Mouse (Mus musculus) E14TG2a.4 (cell line): ENCODE results near the gene Dqx1.
A peak's percentile ranks its signal among the peaks of the same experiment; 100 is the strongest.

Source experiments
- H3K27me3 ChIP-seq: 2 replicates; pipeline ENCODE4 v1.6.1; 2014; ENCODE audit warnings: low read length, control low read depth; ENCODE audit not compliant: insufficient read depth
- H3K36me3 ChIP-seq: 2 replicates; pipeline ENCODE4 v1.6.1; 2014; ENCODE audit warnings: low read length, control low read depth; ENCODE audit not compliant: insufficient read depth
- H3K4me1 ChIP-seq: replicated peaks from 2 replicates; pipeline ENCODE4 v1.6.1; 2014; ENCODE audit warnings: low read depth, low read length, control low read depth
- H3K4me3 ChIP-seq: replicated peaks from 2 replicates; pipeline ENCODE4 v1.5.1; 2014; ENCODE audit warnings: mild to moderate bottlenecking, low read length
- H3K9me3 ChIP-seq: 2 replicates; pipeline ENCODE4 v1.6.1; 2014; ENCODE audit warnings: low read length, control low read depth
- CTCF ChIP-seq: conservative IDR thresholded peaks from 2 replicates; pipeline ENCODE4 v1.5.1; 2014; ENCODE audit warnings: low read length
- NANOG ChIP-seq: IDR thresholded peaks from 2 replicates; pipeline ENCODE4 v1.6.1; 2014; ENCODE audit warnings: borderline replicate concordance, low read length, mixed read lengths
- POU5F1 ChIP-seq: IDR thresholded peaks from 2 replicates; pipeline ENCODE4 v1.6.1; 2014; ENCODE audit warnings: low read length, borderline replicate concordance

The Dqx1 gene

GRCm38 (mm10) chr6:83084477-83084876, 26.8 kb downstream of the Dqx1 start:
- Histone ChIP-seq H3K36me3 (peaks cover 32% of the 10 kb centered on the region), H3K9me3 (no peaks in the 10 kb centered on the region), H3K4me1 (peaks cover 32% of the 10 kb centered on the region), H3K27me3 (peaks cover 68% of the 10 kb centered on the region), H3K4me3 (no peak overlapping the region)
- TF ChIP-seq POU5F1 (no peak), NANOG (no peak), CTCF (no peak)

GRCm38 (mm10) chr6:83086121-83087035, 28.7 kb downstream of the Dqx1 start, which contains the start of gene Lbx2:
Gene Lbx2 (plus strand): TSS chr6:83086367.
- Histone ChIP-seq H3K4me1 (peaks cover 30% of the 10 kb centered on the region), H3K4me3 (peak within 1 kb of the TSS; percentile 62), H3K9me3 (no peaks in the 10 kb centered on the region), H3K27me3 (peaks cover 82% of the 10 kb centered on the region), H3K36me3 (peaks cover 13% of the 10 kb centered on the region)
- TF ChIP-seq NANOG (no peak), CTCF (no peak), POU5F1 (no peak)

- H3K9me3 ChIP-seq = no peaks in the 10 kb centered on the region
- H3K36me3 ChIP-seq = peaks cover 6% of the 10 kb centered on the region
- peak overlapping the region; percentile 62 for H3K4me3 ChIP-seq
- peaks cover 89% of the 10 kb centered on the region for H3K27me3 ChIP-seq
- H3K4me1 ChIP-seq = peaks cover 30% of the 10 kb centered on the region
- TF ChIP-seq CTCF = no peak
- no peak for TF ChIP-seq POU5F1
- no peak for TF ChIP-seq NANOG
Observed at GRCm38 (mm10) chr6:83087205-83087925, 29.7 kb downstream of the Dqx1 start.

- TF ChIP-seq POU5F1 (no peak), CTCF (no peak), NANOG (no peak)
- H3K4me1 ChIP-seq = peaks cover 30% of the 10 kb centered on the region
- H3K9me3 ChIP-seq = no peaks in the 10 kb centered on the region
- H3K4me3 ChIP-seq = peak overlapping the region; percentile 62
- peaks cover 90% of the 10 kb centered on the region for H3K27me3 ChIP-seq
- H3K36me3 ChIP-seq = peaks cover 1% of the 10 kb centered on the region; the same call in 1 of the 2 replicates
Observed at GRCm38 (mm10) chr6:83087926-83088260, 30.2 kb downstream of the Dqx1 start.

- Histone ChIP-seq H3K36me3 (no peaks in the 10 kb centered on the region), H3K27me3 (peaks cover 64% of the 10 kb centered on the region), H3K9me3 (0 out of 2 replicates have a peak, but pooled peaks cover 4% of the 10 kb centered on the region), H3K4me1 (peaks cover 14% of the 10 kb centered on the region), H3K4me3 (no peak overlapping the region)
- TF ChIP-seq CTCF = no peak
- no peak for TF ChIP-seq POU5F1
- no peak for TF ChIP-seq NANOG
Observed at GRCm38 (mm10) chr6:83092416-83093127, 34.9 kb downstream of the Dqx1 start.

- H3K27me3 ChIP-seq = peaks cover 53% of the 10 kb centered on the region
- H3K36me3 ChIP-seq = no peaks in the 10 kb centered on the region
- TF ChIP-seq CTCF (no peak), POU5F1 (no peak), NANOG (no peak)
- 0 out of 2 replicates have a peak, but pooled peaks cover 4% of the 10 kb centered on the region for H3K9me3 ChIP-seq
- H3K4me1 ChIP-seq = peaks cover 5% of the 10 kb centered on the region; the same call in 1 of the 2 replicates
- no peak overlapping the region for H3K4me3 ChIP-seq
Observed at GRCm38 (mm10) chr6:83095968-83096367, 38.3 kb downstream of the Dqx1 start.

GRCm38 (mm10) chr6:83098411-83098810, 40.8 kb downstream of the Dqx1 start:
- peaks cover 55% of the 10 kb centered on the region for H3K27me3 ChIP-seq
- no peak for TF ChIP-seq CTCF
- no peak for TF ChIP-seq POU5F1
- 0 out of 2 replicates have a peak, but pooled peaks cover 4% of the 10 kb centered on the region for H3K9me3 ChIP-seq
- H3K4me1 ChIP-seq = peaks cover 23% of the 10 kb centered on the region
- H3K36me3 ChIP-seq = no peaks in the 10 kb centered on the region
- H3K4me3 ChIP-seq = no peak overlapping the region

- peaks cover 50% of the 10 kb centered on the region for H3K27me3 ChIP-seq
Observed at GRCm38 (mm10) chr6:83101316-83101687, 43.7 kb downstream of the Dqx1 start, which contains the start of the genes Ccdc142 and Gm42688. Gene Ccdc142 (plus strand): TSS chr6:83101601. Gene Gm42688 (plus strand): TSS chr6:83101617.

More at GRCm38 (mm10) chr6:83101316-83101687, 43.7 kb downstream of the Dqx1 start, which contains the start of the genes Ccdc142 and Gm42688:
- no peaks in the 10 kb centered on the region for H3K9me3 ChIP-seq
- peak within 1 kb of the TSS; percentile 94 for H3K4me3 ChIP-seq
- peaks cover 24% of the 10 kb centered on the region for H3K4me1 ChIP-seq
- peak; percentile 12; the same call in 1 of the 2 replicates for TF ChIP-seq CTCF
- TF ChIP-seq POU5F1 = no peak
- peaks cover 3% of the 10 kb centered on the region; the same call in 1 of the 2 replicates for H3K36me3 ChIP-seq
